Mouse (Mus musculus): ENCODE results near the gene Ctbp2.
A peak's percentile ranks its signal among the peaks of the same experiment; 100 is the strongest.
"Not testable (repeated sequence)": the region's sequence is repeated elsewhere in the genome, so short reads cannot be mapped to it uniquely, and the experiment has no call there.

The Ctbp2 gene

DNA sequence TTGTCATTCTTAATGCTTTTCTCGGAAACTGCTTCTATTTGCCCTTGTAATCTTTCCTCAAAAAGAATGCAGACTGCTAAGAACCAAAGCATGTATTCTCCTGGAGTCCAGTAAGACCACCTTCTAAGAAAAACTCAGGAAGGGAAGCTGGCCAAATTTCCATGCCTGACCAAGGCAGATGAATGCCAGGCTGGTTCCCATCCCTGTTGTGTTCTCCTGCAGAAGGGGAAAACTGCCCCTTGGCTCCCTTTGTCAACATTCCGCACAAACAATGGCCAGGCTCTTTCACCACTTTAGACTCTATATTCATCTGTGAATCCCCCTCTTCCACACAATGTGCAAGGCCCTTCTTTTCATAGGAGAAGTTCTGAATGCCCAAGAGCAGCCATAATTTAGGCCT is 6.3 kb downstream of the Ctbp2 start:
- DNase-seq, result no peak

DNA sequence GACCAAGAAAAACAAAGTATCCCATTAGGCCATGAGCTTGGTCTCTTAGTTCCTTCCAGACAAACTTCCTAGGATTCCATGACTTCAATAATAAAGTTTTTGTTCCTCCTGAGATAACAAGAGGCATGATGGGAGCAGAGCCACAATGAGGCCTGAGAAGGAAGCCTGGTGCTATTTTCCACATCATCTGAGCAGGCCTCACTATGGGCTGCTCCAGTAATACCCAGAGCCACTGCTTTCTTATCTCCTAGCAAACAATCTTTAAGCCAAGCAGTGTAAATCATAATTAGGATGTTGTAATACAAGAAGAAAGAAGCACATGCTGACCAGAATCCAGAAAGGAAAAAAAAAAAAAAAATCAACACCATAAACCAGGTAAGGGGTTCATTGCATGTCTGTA is 7.6 kb downstream of the Ctbp2 start:
- DNase-seq, result no peak

DNA sequence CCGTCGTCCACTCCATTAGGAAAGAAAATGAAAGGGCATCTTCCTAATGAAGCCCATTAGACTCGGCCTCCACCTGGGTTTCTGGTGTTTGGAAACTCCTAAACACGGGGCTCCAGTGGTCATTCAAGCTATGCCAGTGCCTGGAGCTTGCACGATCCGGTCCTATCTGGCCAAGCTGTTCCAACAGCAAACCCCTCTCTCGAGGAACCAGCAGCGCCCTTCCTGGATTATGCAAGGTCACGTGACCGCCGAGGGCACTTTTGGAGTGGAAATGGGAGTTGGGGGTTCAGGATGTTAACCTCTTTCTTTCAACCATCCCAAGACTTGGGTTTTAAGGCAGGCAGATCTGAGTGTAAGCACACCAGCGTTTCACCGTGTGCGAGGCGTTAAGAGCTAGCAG is 8.3 kb downstream of the Ctbp2 start:
- peak; percentile 83 for DNase-seq

DNA sequence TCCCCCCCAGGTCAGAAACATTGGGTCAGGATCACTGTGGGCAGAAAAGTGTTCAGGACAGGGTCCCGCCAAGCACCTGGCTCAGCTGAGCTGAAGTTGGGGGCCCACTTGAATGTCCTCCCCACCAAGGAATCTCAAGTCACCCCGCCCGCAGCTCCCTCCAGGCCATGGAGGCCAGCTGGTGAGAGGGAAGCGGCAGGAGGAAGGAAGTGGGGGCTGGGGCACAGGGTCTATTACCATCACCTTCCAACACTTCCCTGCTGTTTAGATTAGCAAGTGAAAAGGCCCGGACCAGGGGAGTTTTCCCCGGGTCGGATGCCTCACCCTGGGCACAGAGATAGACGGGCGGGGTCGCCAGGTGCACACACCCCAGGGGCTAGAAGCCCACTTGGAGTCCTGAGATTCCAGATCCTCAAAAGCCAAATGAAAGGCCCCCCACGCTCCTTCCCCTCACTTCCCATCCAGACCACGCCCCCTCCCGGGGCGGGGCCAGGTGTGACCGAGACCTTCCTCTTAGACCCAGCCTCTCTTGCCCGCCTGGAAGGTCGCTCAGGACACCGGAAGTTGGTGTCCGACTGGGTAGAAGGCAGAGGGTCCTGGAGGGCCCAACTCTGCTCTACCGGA is 9.2 kb downstream of the Ctbp2 start:
- peak; percentile 64 for DNase-seq

DNA sequence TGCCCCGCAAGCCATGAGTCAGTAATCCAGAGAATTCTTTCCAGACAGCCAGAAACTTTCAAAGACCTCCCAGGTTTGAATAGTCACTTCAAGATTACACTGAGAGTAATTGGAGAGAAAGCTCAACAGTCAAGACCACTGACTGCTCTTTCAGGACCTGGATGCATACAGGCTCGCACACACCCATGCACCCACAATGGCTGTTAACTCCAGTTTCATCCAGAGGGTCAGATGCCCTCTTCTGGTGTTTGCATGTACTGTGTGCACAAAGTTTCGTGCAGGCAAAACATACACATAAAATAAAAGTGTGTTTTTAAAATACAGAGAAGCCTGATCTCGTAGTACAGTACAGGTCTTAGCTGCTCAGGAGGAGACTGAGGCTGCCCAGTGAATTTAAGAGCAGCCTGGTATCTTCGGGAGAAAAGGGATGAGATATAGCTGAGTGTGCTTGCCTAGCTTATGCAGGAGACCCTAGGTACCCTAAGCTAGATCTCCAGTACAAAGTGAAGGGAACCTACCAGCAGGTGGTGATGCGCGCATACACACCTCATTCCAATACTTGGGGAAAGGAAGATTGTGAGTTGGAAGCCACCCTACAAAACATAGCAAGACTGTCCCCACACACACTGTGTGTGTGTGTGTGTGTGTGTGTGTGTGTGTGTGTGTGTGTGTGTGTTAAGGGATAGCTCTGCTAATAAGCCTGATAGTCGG is 10.8 kb downstream of the Ctbp2 start:
- no peak for DNase-seq

GRCm38 (mm10) chr7:133112351-133112831 is 11.8 kb downstream of the Ctbp2 start:
- peak; percentile 85 for DNase-seq

DNA sequence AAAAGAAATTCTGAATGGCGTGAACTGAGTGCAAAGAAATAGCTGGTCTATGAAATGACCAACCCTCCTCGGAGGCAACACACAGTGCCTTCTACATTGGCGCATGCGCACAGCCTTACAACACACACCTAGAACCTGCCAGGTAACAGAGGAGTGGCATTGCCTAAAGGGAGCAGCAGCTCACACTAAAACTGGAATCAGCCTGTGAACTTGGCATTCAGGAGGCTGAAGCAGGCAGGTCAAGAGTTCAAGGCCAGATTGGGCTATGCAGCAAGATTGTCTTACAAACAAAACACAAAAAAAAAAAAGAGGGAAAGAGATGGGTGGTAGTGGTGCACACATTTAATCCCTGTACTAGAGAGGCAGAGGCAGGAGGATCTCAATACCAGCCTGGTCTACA is 14.7 kb downstream of the Ctbp2 start:
- peak; percentile 53 for DNase-seq

DNA sequence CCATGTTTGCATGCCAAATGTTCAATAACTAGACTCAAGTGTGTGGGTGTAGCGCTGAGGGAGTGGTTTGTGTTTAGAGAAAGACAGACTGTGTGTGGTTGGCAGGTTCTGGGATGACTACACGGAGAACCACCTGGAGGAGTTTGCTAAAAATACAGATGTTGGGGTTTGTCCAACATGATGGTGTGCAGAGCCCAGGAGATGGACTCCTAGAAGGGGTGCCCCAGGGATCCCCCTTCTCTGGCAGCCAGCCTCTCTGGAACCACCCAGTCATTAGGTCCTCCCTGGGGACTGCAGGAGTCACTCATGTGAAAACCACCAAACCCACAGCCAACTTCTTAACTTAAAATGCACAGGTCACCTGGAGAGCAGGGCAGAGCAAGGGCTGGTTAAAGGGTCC is 15.5 kb downstream of the Ctbp2 start:
- DNase-seq, result peak; percentile 55

- DNase-seq, result no peak
Observed at GRCm38 (mm10) chr7:133102578-133102977, 21.6 kb downstream of the Ctbp2 start.

DNA sequence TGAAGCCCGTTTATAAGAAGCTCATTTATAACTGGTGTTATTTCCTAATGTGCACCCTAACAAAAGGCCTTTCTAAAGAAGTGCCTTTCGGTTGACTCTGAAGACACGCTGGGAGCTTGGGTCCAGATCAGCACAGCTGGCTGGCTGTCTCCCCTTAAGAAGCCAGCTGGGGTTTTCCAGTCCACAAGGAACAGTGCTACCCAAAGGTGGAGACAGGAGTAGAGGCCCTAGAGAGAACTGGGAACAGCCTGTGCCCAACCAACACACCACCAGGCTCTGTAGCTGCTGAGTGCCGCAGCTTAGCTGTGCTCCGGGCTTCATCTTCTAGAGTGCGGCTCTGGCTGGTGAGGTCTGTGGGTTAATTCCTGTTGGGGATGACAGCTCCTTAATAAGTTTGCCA is 23.1 kb downstream of the Ctbp2 start:
- DNase-seq, result no peak

- no peak for DNase-seq
Observed at GRCm38 (mm10) chr7:133100178-133100577, 24.0 kb downstream of the Ctbp2 start.

DNA sequence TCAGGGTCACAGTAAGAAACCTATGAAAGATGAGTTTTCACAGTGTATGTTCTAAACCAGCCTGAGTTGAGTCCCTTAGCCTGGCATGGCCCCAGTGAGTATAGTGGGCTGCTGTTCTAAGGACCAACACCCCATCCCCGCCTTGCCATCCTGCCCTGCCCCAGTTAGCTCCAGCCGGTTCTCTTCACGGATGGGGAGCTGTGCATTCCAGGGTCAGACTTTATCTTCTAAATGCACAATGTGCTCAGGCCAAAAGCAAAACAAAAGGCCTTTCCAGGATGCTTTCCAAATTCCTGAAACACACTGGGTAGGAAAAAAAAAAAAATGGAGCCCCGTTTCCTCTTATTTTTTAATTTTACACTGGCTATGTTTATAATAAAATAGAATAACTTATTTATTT is 24.9 kb downstream of the Ctbp2 start:
- peak; percentile 41 for DNase-seq

GRCm38 (mm10) chr7:133098118-133098793 is 25.9 kb downstream of the Ctbp2 start:
- DNase-seq, result no peak

GRCm38 (mm10) chr7:133095610-133096009 is 28.5 kb downstream of the Ctbp2 start:
- not testable (repeated sequence) for DNase-seq

GRCm38 (mm10) chr7:133094711-133095495 is 29.3 kb downstream of the Ctbp2 start:
- DNase-seq, result no peak

GRCm38 (mm10) chr7:133094161-133094560 is 30.0 kb downstream of the Ctbp2 start:
- no peak for DNase-seq

GRCm38 (mm10) chr7:133093731-133094130 is 30.4 kb downstream of the Ctbp2 start:
- DNase-seq, result no peak

DNA sequence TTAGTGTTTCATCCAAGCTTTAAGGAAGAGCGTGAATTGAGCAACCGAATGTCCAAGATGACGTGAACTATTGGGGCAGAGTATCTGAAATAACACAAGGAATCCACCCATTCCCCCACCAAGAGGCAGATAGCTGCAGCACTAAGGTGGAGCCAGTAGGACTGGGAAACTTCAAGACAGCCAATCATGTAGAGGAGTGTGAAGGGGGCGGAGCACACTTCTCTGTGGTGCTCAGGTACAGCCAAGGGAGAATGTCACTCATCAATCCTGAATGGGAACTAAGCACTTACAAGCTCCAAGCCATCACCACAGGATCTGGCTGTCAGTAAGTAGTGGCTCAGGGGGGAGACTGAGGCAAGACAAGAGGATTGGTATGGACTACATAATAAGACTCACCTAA is 33.5 kb downstream of the Ctbp2 start:
- no peak for DNase-seq

DNA sequence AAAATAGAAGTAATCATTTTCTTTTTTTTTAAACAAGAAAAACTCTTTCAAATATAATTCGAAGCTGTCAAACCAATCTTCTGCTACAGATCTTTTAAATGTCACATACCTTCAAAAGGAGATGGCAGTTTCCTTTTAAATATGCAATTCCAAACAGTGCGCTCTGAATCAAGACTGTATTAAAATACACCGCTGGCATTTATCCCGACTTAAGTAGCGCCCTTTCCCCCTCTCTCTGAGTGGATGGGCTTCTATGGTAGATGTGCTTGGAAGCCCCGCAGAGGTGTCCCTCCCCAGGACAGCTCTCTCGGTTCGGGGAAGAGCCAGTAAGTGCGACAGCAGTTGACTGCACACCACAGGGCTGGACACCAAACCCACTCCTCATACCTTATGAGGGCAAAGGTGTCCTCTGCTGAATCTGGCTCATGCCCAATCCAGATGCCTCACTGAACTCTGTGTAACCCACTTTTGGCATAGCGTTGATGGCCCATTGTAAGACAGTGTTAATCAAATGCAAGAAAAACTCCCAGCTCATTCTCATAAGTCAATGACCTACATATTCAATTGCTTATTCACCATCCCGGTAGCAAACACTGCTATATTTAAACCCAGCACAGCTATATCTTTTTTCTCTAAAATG is 34.4 kb downstream of the Ctbp2 start:
- DNase-seq, result no peak

DNA sequence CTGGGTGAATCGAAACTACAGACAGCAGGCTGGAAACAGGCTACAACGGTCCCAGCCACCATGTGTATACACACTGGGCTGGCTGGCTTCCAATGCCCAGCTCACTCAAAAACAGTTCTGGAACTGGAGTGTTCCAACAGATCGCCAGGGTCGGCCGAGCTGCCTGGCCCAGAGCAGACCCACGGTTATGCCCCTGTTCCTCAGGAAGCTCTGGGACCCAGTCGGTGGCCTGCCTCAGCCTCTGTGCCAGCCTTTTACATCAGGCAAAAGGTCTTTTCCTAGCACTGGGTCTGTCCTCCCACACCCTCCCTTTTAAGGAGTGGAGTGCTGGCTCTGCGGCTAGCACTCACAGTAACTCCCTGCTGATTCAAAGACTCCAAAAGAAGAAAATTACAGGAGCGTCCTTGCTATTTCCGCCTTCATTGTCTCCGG is 35.3 kb downstream of the Ctbp2 start:
- DNase-seq, result peak; percentile 66

DNA sequence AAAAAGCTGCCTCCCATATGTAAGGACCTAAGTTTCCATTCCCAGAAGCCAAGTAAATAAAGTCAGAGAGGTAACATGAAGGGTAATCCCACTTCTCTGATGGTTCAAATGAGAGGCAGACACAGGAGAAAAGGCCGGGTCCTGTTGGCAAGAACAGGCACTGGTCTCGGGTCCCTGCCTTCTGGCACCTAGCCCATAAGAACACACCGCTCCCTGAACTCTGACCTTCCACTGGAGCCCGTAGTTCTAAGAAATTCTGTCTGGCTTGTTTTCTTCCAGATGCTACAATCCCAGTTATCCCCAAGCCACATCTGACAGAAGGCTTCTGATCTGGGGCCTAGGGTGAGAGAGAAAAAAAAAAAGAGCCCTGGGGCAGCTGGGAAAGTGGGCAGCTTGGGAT is 35.7 kb downstream of the Ctbp2 start:
- peak; percentile 61 for DNase-seq

GRCm38 (mm10) chr7:133085408-133085807 is 38.7 kb downstream of the Ctbp2 start:
- no peak for DNase-seq

Data from kidney, adult 11 months (tissue).